Mouse (Mus musculus): ENCODE data around the gene Elfn1.

The Elfn1 gene

GRCm38 (mm10) chr5:139907714-139908242 lies at the start of gene Elfn1:
Gene Elfn1 (plus strand): TSS chr5:139907943.
- in situ Hi-C loops (cut with MseI, MboI): no loop called here

GRCm38 (mm10) chr5:139860328-139861104 lies 47.2 kb upstream of the Elfn1 start:
- in situ Hi-C loops (cut with MseI, MboI): no loop called here

- in situ Hi-C loops (cut with MseI, MboI): no loop called here
Observed at GRCm38 (mm10) chr5:139862759-139863158, 45.0 kb upstream of the Elfn1 start.

- in situ Hi-C loops (cut with MseI, MboI): no loop called here
Observed at GRCm38 (mm10) chr5:139870886-139871285, 36.9 kb upstream of the Elfn1 start.

GRCm38 (mm10) chr5:139871526-139871925 lies 36.2 kb upstream of the Elfn1 start:
- in situ Hi-C loops (cut with MseI, MboI): no loop called here

- in situ Hi-C loops (cut with MseI, MboI): no loop called here
Observed at GRCm38 (mm10) chr5:139877563-139877962, 30.2 kb upstream of the Elfn1 start.

- in situ Hi-C loops (cut with MseI, MboI): no loop called here
Observed at GRCm38 (mm10) chr5:139879694-139880093, 28.0 kb upstream of the Elfn1 start.

- in situ Hi-C loops (cut with MseI, MboI): no loop called here
Observed at GRCm38 (mm10) chr5:139881161-139881560, 26.6 kb upstream of the Elfn1 start.

- in situ Hi-C loops (cut with MseI, MboI): no loop called here
Observed at GRCm38 (mm10) chr5:139888624-139889023, 19.1 kb upstream of the Elfn1 start.

GRCm38 (mm10) chr5:139889370-139889769 lies 18.4 kb upstream of the Elfn1 start:
- in situ Hi-C loops (cut with MseI, MboI): no loop called here

- in situ Hi-C loops (cut with MseI, MboI): no loop called here
Observed at GRCm38 (mm10) chr5:139892326-139892994, 15.3 kb upstream of the Elfn1 start.

- in situ Hi-C loops (cut with MseI, MboI): no loop called here
Observed at GRCm38 (mm10) chr5:139892995-139893345, 14.8 kb upstream of the Elfn1 start.

- in situ Hi-C loops (cut with MseI, MboI): no loop called here
Observed at GRCm38 (mm10) chr5:139894025-139894508, 13.7 kb upstream of the Elfn1 start.

- in situ Hi-C loops (cut with MseI, MboI): no loop called here
Observed at GRCm38 (mm10) chr5:139899044-139899443, 8.7 kb upstream of the Elfn1 start.

- in situ Hi-C loops (cut with MseI, MboI): no loop called here
Observed at GRCm38 (mm10) chr5:139905121-139905520, 2.6 kb upstream of the Elfn1 start.

GRCm38 (mm10) chr5:139906507-139906906 lies 1.2 kb upstream of the Elfn1 start:
- in situ Hi-C loops (cut with MseI, MboI): no loop called here

GRCm38 (mm10) chr5:139907241-139907640 lies 502 bp upstream of the Elfn1 start:
- in situ Hi-C loops (cut with MseI, MboI): no loop called here

- in situ Hi-C loops (cut with MseI, MboI): no loop called here
Observed at GRCm38 (mm10) chr5:139908243-139908810, 584 bp downstream of the Elfn1 start.

- in situ Hi-C loops (cut with MseI, MboI): no loop called here
Observed at GRCm38 (mm10) chr5:139908811-139909627, 1.3 kb downstream of the Elfn1 start.

- in situ Hi-C loops (cut with MseI, MboI): no loop called here
Observed at GRCm38 (mm10) chr5:139909710-139910550, 2.2 kb downstream of the Elfn1 start.
